Comparison of ENCODE assay signal across 7 mouse cellular contexts in the genomic region with DNA sequence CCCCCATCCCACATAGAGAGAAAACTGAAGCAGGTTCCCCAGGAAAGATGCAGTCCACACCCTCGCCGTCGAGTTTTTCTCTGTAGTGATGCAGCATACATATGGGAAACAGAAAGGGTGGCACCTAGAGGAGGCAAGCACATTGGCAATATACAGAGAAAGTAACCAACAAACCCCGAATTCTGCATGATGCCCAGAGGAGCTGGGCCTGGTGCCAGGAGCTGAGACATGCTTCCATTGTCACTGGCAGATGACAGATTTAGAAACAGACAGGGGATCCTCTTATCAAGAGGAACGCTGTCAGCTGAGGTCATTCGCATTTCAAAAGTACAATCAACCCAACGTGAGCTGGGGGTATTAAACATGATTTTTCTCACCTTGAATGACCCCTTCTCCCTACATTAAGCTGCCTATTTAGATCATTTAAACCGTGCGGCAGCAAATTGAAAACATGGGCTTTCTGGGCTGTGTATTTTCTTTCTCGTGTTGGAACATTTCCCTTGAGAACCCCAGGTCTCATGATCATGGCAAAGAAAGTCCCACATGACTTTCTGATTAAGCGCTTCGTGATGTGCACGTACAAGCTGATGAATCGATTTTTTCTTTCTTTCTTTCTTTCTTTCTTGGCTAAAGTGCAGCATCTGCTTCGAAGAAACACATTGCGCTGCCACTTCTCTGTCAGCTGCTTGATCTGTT.
DNase-seq lines count a peak whose midpoint lies in the region; ATAC-seq and TF ChIP-seq lines count a peak whose summit lies in the region.

No protein-coding gene starts in this region.

- TF ChIP-seq RAD21 in MEL (IDR thresholded peaks at IDR 0.05; ENCODE audit: low read depth, low read length), result no peak

- no peak overlapping the region for H3K27ac ChIP-seq in MEL (ENCODE audit: control insufficient read depth, low read depth, low read length)
- no peak overlapping the region for H3K27ac ChIP-seq in midbrain, postnatal 0 days (ENCODE audit: low read depth, low read length)
- no peak overlapping the region for H3K27ac ChIP-seq in kidney, embryonic 15.5 days

- TF ChIP-seq EP300 in MEL (IDR thresholded peaks at IDR 0.05; ENCODE audit: low read depth in 1 of 2, low read length in 2 of 2), result no peak

- no peak for TF ChIP-seq POLR2A in MEL (IDR thresholded peaks at IDR 0.05; ENCODE audit: control insufficient read depth in 1 of 2, insufficient read depth in 1 of 2, low read depth in 1 of 2, low read length in 2 of 2, poor library complexity in 1 of 2)

- no peaks in the 10 kb centered on the region for H3K79me2 ChIP-seq in MEL (ENCODE audit: control insufficient read depth, insufficient read depth, low read length, poor library complexity)

- no peaks in the 10 kb centered on the region for H3K36me3 ChIP-seq in MEL (ENCODE audit: control insufficient read depth in 1 of 2, insufficient read depth in 2 of 2, low read length in 2 of 2)
- no peaks in the 10 kb centered on the region for H3K36me3 ChIP-seq in midbrain, postnatal 0 days (ENCODE audit: insufficient read depth, low read length)
- no peaks in the 10 kb centered on the region for H3K36me3 ChIP-seq in kidney, embryonic 15.5 days

- H3K4me1 ChIP-seq in MEL (ENCODE audit: control insufficient read depth in 1 of 2, insufficient read depth in 2 of 2, low read length in 2 of 2), result peaks cover 4 to 15% of the 10 kb centered on the region in 2 experiments; a peak in 1 of 4 replicates
- H3K4me1 ChIP-seq in midbrain, postnatal 0 days (ENCODE audit: insufficient read depth, low read length), result no peaks in the 10 kb centered on the region
- peaks cover 29% of the 10 kb centered on the region for H3K4me1 ChIP-seq in kidney, embryonic 15.5 days

- TF ChIP-seq CTCF in MEL (IDR thresholded peaks at IDR 0.05 in 2 of 3, conservative IDR thresholded peaks at IDR 0.05 in 1 of 3; ENCODE audit: control insufficient read depth in 1 of 3, insufficient read depth in 1 of 3, low read depth in 2 of 3, low read length in 3 of 3, poor library complexity in 1 of 3, severe bottlenecking in 1 of 3), result no peak
- peak; percentile 55 for TF ChIP-seq CTCF in midbrain, postnatal 0 days (IDR thresholded peaks at IDR 0.05)

- H3K9ac ChIP-seq in MEL (ENCODE audit: control insufficient read depth, low read depth, low read length, poor library complexity, severe bottlenecking), result no peak overlapping the region
- H3K9ac ChIP-seq in midbrain, postnatal 0 days (replicated peaks; ENCODE audit: low read length, poor library complexity, severe bottlenecking), result no peak overlapping the region
- H3K9ac ChIP-seq in kidney, embryonic 15.5 days, result no peak overlapping the region

- H3K4me3 ChIP-seq in MEL (ENCODE audit: control insufficient read depth in 1 of 2, insufficient read depth in 1 of 2, low read depth in 2 of 2, low read length in 2 of 2), result no peak overlapping the region
- H3K4me3 ChIP-seq in midbrain, postnatal 0 days (ENCODE audit: low read depth, low read length), result no peak overlapping the region
- H3K4me3 ChIP-seq in kidney, embryonic 15.5 days (replicated peaks), result no peak overlapping the region

- WGBS in midbrain, postnatal 0 days, result 32% methylated on average over 16 of the region's 16 CpGs
- WGBS in kidney, embryonic 15.5 days, result 80% methylated on average over 16 of the region's 16 CpGs

- H3K9me3 ChIP-seq in MEL (replicated peaks; ENCODE audit: insufficient read depth, low read length), result no peaks in the 10 kb centered on the region
- no peaks in the 10 kb centered on the region for H3K9me3 ChIP-seq in midbrain, postnatal 0 days (ENCODE audit: low read length)
- H3K9me3 ChIP-seq in kidney, embryonic 15.5 days (replicated peaks), result no peaks in the 10 kb centered on the region

- H3K27me3 ChIP-seq in MEL (ENCODE audit: control insufficient read depth in 1 of 2, insufficient read depth in 2 of 2, low read length in 2 of 2), result no peaks in the 10 kb centered on the region; a peak in 1 of 4 replicates
- H3K27me3 ChIP-seq in midbrain, postnatal 0 days (ENCODE audit: insufficient read depth, low read length), result no peaks in the 10 kb centered on the region
- no peaks in the 10 kb centered on the region for H3K27me3 ChIP-seq in kidney, embryonic 15.5 days

- no peak for ATAC-seq in midbrain, postnatal 0 days (ENCODE audit: low FRiP score)
- ATAC-seq in kidney, embryonic 15.5 days (replicated peaks; ENCODE audit: low FRiP score), result no peak

- peak; percentile 11 for DNase-seq in MEL (ENCODE audit: low read depth, low spot score)
- peak; percentile 79 for DNase-seq in adrenal gland, postnatal 10 days
- peak; percentile 41 to 70 for DNase-seq in frontal cortex, adult 2 months (ENCODE audit: extremely low spot score in 1 of 2, low spot score in 1 of 2)
- DNase-seq in layer of hippocampus, adult 8-10 months (ENCODE audit: low spot score in 2 of 2), result peak; percentile 83
- peak; percentile 75 for DNase-seq in midbrain, postnatal 0 days (ENCODE audit: low spot score)
- DNase-seq in embryo, embryonic 10 days (ENCODE audit: low spot score), result no peak

- no peak overlapping the region for H3K4me2 ChIP-seq in midbrain, postnatal 0 days (ENCODE audit: low read depth, low read length, poor library complexity, severe bottlenecking)
- no peak overlapping the region for H3K4me2 ChIP-seq in kidney, embryonic 15.5 days

TF ChIP-seq in MEL, 35 proteins besides CTCF, POLR2A, EP300 and RAD21:
- TF ChIP-seq GATA1 (IDR thresholded peaks at IDR 0.05; ENCODE audit: low read depth, low read length) (0 out of 2 replicates have a peak, but pooled peaks have one; percentile 12), CHD2 (IDR thresholded peaks at IDR 0.05; ENCODE audit: low read length) (no peak), BHLHE40 (IDR thresholded peaks at IDR 0.05; ENCODE audit: borderline replicate concordance, low read depth, low read length) (no peak), ELF1 (IDR thresholded peaks at IDR 0.05; ENCODE audit: low read depth, low read length) (no peak), ETS1 (IDR thresholded peaks at IDR 0.05; ENCODE audit: low read depth, low read length) (peak; percentile 77), MYC (IDR thresholded peaks at IDR 0.05; ENCODE audit: low read depth, low read length) (no peak), KAT2A (conservative IDR thresholded peaks at IDR 0.05; ENCODE audit: low read depth, low read length) (no peak), MXI1 (IDR thresholded peaks at IDR 0.05; ENCODE audit: low read depth, low read length) (no peak), SIN3A (IDR thresholded peaks at IDR 0.05; ENCODE audit: low read length) (peak; percentile 31; the same call in 1 of the 2 replicates), TBP (IDR thresholded peaks at IDR 0.05; ENCODE audit: low read depth, low read length) (no peak), USF1 (IDR thresholded peaks at IDR 0.05; ENCODE audit: low read depth, low read length) (0 out of 2 replicates have a peak, but pooled peaks have one; percentile 9), POLR2AphosphoS5 (IDR thresholded peaks at IDR 0.05; ENCODE audit: borderline replicate concordance, low read depth, low read length) (no peak)
